Mouse (Mus musculus) midbrain, embryonic 13.5 days (tissue): Measurements from ENCODE around the gene Fbxo48. TPM values are rescaled to one million over a fixed set of nuclear protein-coding genes. Genes with fewer than 3 reads are reported as not detected.
A peak's percentile ranks its signal among the peaks of the same experiment; 100 is the strongest.

Experiments used
- ATAC-seq: fragments of 200-750 bp; cut with Nextera tagmentation; 2 replicates; pipeline ENCODE4 v1.8.0; 2017; ENCODE audit warnings: mild to moderate bottlenecking, moderate TSS enrichment, moderate library complexity
- H3K27ac ChIP-seq: fragments of 300-500 bp; sonication (generic); 2 replicates; pipeline ENCODE4 v1.5.1; 2015; ENCODE audit warnings: inconsistent platforms, mild to moderate bottlenecking, moderate library complexity
- H3K27me3 ChIP-seq: fragments of 300-500 bp; sonication (generic); 2 replicates; pipeline ENCODE4 v1.6.1; 2015; ENCODE audit warnings: mild to moderate bottlenecking, inconsistent platforms
- H3K36me3 ChIP-seq: fragments of 300-500 bp; sonication (generic); 2 replicates; pipeline ENCODE4 v1.6.1; 2015; ENCODE audit warnings: mild to moderate bottlenecking, inconsistent platforms
- H3K4me1 ChIP-seq: fragments of 300-500 bp; sonication (generic); replicated peaks from 2 replicates; pipeline ENCODE4 v1.6.1; 2015; ENCODE audit warnings: inconsistent platforms
- H3K4me2 ChIP-seq: fragments of 300-500 bp; sonication (generic); replicated peaks from 2 replicates; pipeline ENCODE4 v1.6.1; 2015; ENCODE audit warnings: moderate library complexity, mild to moderate bottlenecking, inconsistent platforms
- H3K4me3 ChIP-seq: fragments of 300-500 bp; sonication (generic); replicated peaks from 2 replicates; pipeline ENCODE4 v1.5.1; 2015; ENCODE audit warnings: mild to moderate bottlenecking, inconsistent platforms
- H3K9ac ChIP-seq: fragments of 300-500 bp; sonication (generic); replicated peaks from 2 replicates; pipeline ENCODE4 v1.6.1; 2015; ENCODE audit warnings: mild to moderate bottlenecking, inconsistent platforms
- H3K9me3 ChIP-seq: fragments of 300-500 bp; sonication (generic); 2 replicates; pipeline ENCODE4 v1.6.1; 2016; ENCODE audit warnings: mild to moderate bottlenecking, inconsistent platforms
- WGBS: fragments of 180-500 bp; shearing (Covaris S2); methylation state at CpG from one replicate; pipeline ENCODE4 v1.1.7; 2015; 5-methylcytosine and 5-hydroxymethylcytosine counted together
- polyA plus RNA-seq: library from polyadenylated mRNA; unstranded; fragments of >200 nt; fragmentation: Nextera tagmentation; extraction: Ambion mirVana; gene quantifications from 2 replicates; pipeline ENCODE4 v1.2.1, GENCODE M21; 2015

Gene Fbxo48
- polyA plus RNA-seq, 1 experiment from 2014 or later = 0.82 TPM

GRCm38 (mm10) chr11:16941973-16942452 lies 9.2 kb upstream of the Fbxo48 start:
- 65% methylated on average over 4 of the region's 4 CpGs for WGBS
- Histone ChIP-seq H3K9me3 (no peaks in the 10 kb centered on the region), H3K27me3 (no peaks in the 10 kb centered on the region), H3K4me2 (no peak overlapping the region), H3K36me3 (no peaks in the 10 kb centered on the region), H3K4me1 (0 out of 2 replicates have a peak, but pooled peaks cover 14% of the 10 kb centered on the region), H3K27ac (peak overlapping the region; percentile 54), H3K4me3 (no peak overlapping the region), H3K9ac (no peak overlapping the region)
- ATAC-seq = peak; percentile 75

- Histone ChIP-seq H3K36me3 (no peaks in the 10 kb centered on the region), H3K4me3 (no peak overlapping the region), H3K4me1 (0 out of 2 replicates have a peak, but pooled peaks cover 14% of the 10 kb centered on the region), H3K27ac (no peak overlapping the region), H3K9me3 (no peaks in the 10 kb centered on the region), H3K4me2 (no peak overlapping the region), H3K9ac (no peak overlapping the region), H3K27me3 (no peaks in the 10 kb centered on the region)
- ATAC-seq = no peak
- WGBS = 85% methylated on average over 4 of the region's 4 CpGs
Measured at GRCm38 (mm10) chr11:16943016-16943415, 8.2 kb upstream of the Fbxo48 start.

- WGBS = 28% methylated on average over 1 of the region's 1 CpGs
- H3K4me2 ChIP-seq = no peak overlapping the region
- no peaks in the 10 kb centered on the region for H3K36me3 ChIP-seq
- H3K4me3 ChIP-seq = no peak overlapping the region
- no peaks in the 10 kb centered on the region for H3K27me3 ChIP-seq
- H3K4me1 ChIP-seq = peaks cover 13% of the 10 kb centered on the region
- H3K9me3 ChIP-seq = no peaks in the 10 kb centered on the region
- H3K9ac ChIP-seq = no peak overlapping the region
- no peak overlapping the region for H3K27ac ChIP-seq
- ATAC-seq = no peak
Measured at GRCm38 (mm10) chr11:16948756-16949155, 2.4 kb upstream of the Fbxo48 start.

- Histone ChIP-seq H3K4me1 (peaks cover 13% of the 10 kb centered on the region), H3K4me2 (peak overlapping the region; percentile 61), H3K27ac (no peak overlapping the region), H3K27me3 (no peaks in the 10 kb centered on the region), H3K4me3 (peak overlapping the region; percentile 73), H3K9me3 (no peaks in the 10 kb centered on the region), H3K9ac (0 out of 2 replicates have a peak overlapping the region, but pooled peaks have one; percentile 48), H3K36me3 (no peaks in the 10 kb centered on the region)
- no peak for ATAC-seq
- 50% methylated on average over 13 of the region's 13 CpGs for WGBS
Measured at GRCm38 (mm10) chr11:16950226-16950975, 774 bp upstream of the Fbxo48 start.

GRCm38 (mm10) chr11:16951761-16952010 lies 511 bp downstream of the Fbxo48 start:
- H3K27me3 ChIP-seq = no peaks in the 10 kb centered on the region
- H3K9ac ChIP-seq = peak overlapping the region; percentile 71
- no peak for ATAC-seq
- H3K9me3 ChIP-seq = no peaks in the 10 kb centered on the region
- H3K4me3 ChIP-seq = peak overlapping the region; percentile 73
- WGBS = 10% methylated on average over 9 of the region's 9 CpGs
- H3K4me2 ChIP-seq = peak overlapping the region; percentile 91
- peaks cover 13% of the 10 kb centered on the region for H3K4me1 ChIP-seq
- H3K36me3 ChIP-seq = no peaks in the 10 kb centered on the region
- no peak overlapping the region for H3K27ac ChIP-seq

GRCm38 (mm10) chr11:16956115-16956862 lies 5.1 kb downstream of the Fbxo48 start:
- H3K9me3 ChIP-seq = no peaks in the 10 kb centered on the region
- no peaks in the 10 kb centered on the region for H3K36me3 ChIP-seq
- no peak for ATAC-seq
- H3K27me3 ChIP-seq = no peaks in the 10 kb centered on the region
- H3K4me1 ChIP-seq = peaks cover 9% of the 10 kb centered on the region
- 93% methylated on average over 6 of the region's 6 CpGs for WGBS
- H3K9ac ChIP-seq = no peak overlapping the region
- no peak overlapping the region for H3K4me3 ChIP-seq
- no peak overlapping the region for H3K27ac ChIP-seq
- no peak overlapping the region for H3K4me2 ChIP-seq

DNA sequence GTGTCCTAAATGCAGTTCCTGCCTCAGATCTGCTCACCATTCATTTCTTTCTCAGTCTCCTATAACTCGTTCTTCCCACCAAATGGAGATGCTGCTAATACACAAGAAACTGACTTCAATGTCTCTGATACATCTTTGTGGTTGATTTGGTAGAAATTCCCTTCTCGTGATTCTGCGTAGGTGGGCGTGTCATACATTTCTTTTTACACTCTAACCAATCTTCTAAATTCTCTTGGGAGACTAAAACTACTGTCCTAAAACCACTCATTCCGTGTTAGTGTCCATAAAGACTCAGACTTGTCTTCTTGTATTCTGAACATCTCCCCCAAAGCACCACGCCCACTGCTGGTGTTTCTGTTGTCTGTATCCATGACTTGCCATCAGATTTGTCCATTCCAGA lies 5.9 kb downstream of the Fbxo48 start:
- no peaks in the 10 kb centered on the region for H3K9me3 ChIP-seq
- no peak for ATAC-seq
- H3K36me3 ChIP-seq = no peaks in the 10 kb centered on the region
- H3K4me1 ChIP-seq = peaks cover 3% of the 10 kb centered on the region
- H3K27me3 ChIP-seq = no peaks in the 10 kb centered on the region
- no peak overlapping the region for H3K9ac ChIP-seq
- no peak overlapping the region for H3K4me2 ChIP-seq
- H3K4me3 ChIP-seq = no peak overlapping the region
- no peak overlapping the region for H3K27ac ChIP-seq
- 92% methylated on average over 6 of the region's 6 CpGs for WGBS

DNA sequence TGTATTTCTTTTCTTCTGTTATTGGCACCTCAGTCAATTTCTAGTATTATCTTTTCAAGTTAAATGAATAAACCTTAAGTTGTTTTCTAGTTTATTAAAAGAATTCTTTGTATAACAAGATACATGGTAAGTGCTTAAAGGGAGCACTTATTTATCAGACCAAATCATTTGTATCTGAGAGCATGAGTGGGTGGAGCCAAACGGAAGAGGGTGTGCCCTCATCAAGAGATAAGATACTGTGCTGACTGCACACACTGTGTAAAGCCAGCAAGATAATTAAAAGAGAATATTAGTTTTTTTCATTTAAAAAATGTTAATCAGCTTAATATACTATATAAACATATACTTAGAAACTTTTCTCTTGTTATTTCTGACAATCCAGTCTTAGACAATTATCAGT lies 7.3 kb downstream of the Fbxo48 start:
- ATAC-seq = no peak
- Histone ChIP-seq H3K4me3 (no peak overlapping the region), H3K36me3 (no peaks in the 10 kb centered on the region), H3K27ac (no peak overlapping the region), H3K9ac (no peak overlapping the region), H3K27me3 (no peaks in the 10 kb centered on the region), H3K4me2 (no peak overlapping the region), H3K9me3 (no peaks in the 10 kb centered on the region), H3K4me1 (no peaks in the 10 kb centered on the region)
- 94% methylated on average over 1 of the region's 1 CpGs for WGBS

DNA sequence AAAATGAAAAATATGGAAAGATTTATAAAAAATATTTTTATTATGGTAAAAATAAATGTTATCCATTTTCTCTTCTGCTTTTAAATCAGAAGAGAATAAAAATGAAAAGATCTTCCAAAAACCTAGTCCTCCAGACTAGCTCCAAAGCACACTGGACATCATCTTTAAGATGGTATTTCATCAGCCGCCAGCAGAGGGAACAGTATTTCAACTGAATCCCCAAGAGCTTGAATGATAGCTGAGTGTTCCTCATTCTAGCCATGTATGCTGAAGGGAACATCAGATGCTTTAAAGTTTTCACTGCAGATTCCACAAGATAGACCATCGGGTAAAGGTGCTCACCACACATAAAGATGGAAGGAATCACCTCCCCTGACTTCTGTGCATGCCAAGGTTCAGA lies 16.6 kb downstream of the Fbxo48 start:
- no peak overlapping the region for H3K27ac ChIP-seq
- no peak overlapping the region for H3K4me2 ChIP-seq
- peak; percentile 56; the same call in 1 of the 2 replicates for ATAC-seq
- WGBS = 50% methylated on average over 2 of the region's 2 CpGs
- H3K36me3 ChIP-seq = no peaks in the 10 kb centered on the region
- H3K4me1 ChIP-seq = no peaks in the 10 kb centered on the region
- H3K9ac ChIP-seq = no peak overlapping the region
- no peaks in the 10 kb centered on the region for H3K9me3 ChIP-seq
- H3K4me3 ChIP-seq = no peak overlapping the region
- no peaks in the 10 kb centered on the region for H3K27me3 ChIP-seq

DNA sequence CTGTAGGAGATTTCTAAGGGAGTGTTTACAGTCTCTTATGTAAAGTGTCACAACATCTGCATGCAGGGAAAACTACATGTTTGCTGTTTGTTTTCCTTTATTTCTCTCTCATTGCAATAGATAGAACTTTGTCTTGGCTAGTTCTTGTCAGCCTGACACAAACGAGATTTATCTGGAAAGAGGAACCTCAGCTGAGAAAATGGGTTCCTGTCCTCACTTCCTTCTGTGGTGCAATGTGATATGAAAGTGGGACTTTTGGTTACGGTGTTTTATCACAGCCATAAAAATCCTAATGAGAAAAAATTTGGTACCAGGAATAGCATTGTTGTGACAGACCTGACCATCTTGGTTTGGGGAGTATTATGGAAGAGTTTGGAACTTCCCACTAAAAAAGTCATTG lies 18.5 kb downstream of the Fbxo48 start:
- WGBS = 83% methylated on average over 2 of the region's 2 CpGs
- ATAC-seq = no peak
- H3K27me3 ChIP-seq = no peaks in the 10 kb centered on the region
- H3K36me3 ChIP-seq = no peaks in the 10 kb centered on the region
- no peak overlapping the region for H3K4me2 ChIP-seq
- H3K4me3 ChIP-seq = no peak overlapping the region
- H3K9me3 ChIP-seq = no peaks in the 10 kb centered on the region
- no peaks in the 10 kb centered on the region for H3K4me1 ChIP-seq
- H3K9ac ChIP-seq = no peak overlapping the region
- H3K27ac ChIP-seq = no peak overlapping the region

GRCm38 (mm10) chr11:16972027-16972426 lies 20.9 kb downstream of the Fbxo48 start:
- Histone ChIP-seq H3K4me1 (no peaks in the 10 kb centered on the region), H3K27me3 (no peaks in the 10 kb centered on the region), H3K27ac (no peak overlapping the region), H3K4me2 (no peak overlapping the region), H3K9ac (no peak overlapping the region), H3K9me3 (no peaks in the 10 kb centered on the region), H3K4me3 (no peak overlapping the region), H3K36me3 (no peaks in the 10 kb centered on the region)
- 85% methylated on average over 3 of the region's 3 CpGs for WGBS
- no peak for ATAC-seq

GRCm38 (mm10) chr11:16973086-16973485 lies 21.9 kb downstream of the Fbxo48 start:
- no peak overlapping the region for H3K27ac ChIP-seq
- ATAC-seq = no peak
- WGBS = 84% methylated on average over 1 of the region's 1 CpGs

More at GRCm38 (mm10) chr11:16973086-16973485, 21.9 kb downstream of the Fbxo48 start:
- H3K9me3 ChIP-seq = no peaks in the 10 kb centered on the region
- no peaks in the 10 kb centered on the region for H3K4me1 ChIP-seq
- no peak overlapping the region for H3K4me3 ChIP-seq
- no peak overlapping the region for H3K9ac ChIP-seq
- H3K4me2 ChIP-seq = no peak overlapping the region
- H3K27me3 ChIP-seq = no peaks in the 10 kb centered on the region
- no peaks in the 10 kb centered on the region for H3K36me3 ChIP-seq
